Mouse (Mus musculus): Measurements from ENCODE around the gene Sipa1.

DNA sequence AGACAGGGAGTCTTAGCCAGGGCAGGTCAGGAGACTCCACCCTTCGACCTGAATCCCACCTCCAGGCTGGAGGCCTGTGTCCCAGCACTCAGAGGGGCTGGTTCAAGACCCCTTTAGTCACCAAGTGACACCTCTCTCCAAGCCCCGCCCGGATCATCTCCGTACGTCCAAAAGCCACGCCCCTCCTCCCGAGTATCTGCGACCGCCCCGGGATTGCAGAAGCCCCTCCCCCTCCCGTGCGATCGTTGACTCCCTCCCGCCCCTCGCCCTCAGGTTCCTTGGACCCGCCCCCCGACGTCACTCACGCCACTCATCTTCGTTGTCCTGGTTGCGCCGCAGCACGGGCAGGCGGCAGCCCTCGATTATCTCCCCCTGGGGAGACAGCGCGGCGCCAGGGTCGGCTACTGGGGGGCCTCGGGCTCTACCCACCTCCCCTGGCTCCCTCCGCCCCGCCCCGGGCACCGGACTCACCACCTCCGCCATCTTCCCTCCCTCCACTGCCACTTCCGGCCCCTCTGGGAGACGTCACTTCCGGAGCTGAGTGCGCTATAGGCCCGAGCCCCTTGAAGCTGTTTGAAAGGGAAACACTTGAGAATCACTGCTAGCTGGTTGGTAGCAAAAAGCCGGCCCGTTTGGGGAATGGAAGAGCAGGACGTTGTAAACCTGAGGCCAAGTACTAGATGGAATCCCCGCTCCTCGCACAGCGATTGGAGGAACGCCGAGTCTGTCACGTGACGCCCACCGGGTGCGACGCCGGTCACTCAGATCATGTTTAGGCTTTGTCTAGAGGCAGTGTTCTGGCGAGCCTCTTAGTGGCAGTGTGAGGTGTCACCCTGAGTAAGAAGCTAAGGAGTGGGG is 53.7 kb downstream of the Sipa1 start, which contains the start of gene Kat5:
- TF ChIP-seq POLR2A (IDR thresholded peaks at IDR 0.05; ENCODE audit: insufficient read depth, low read length): no peak
- no peak for TF ChIP-seq CTCF (IDR thresholded peaks at IDR 0.05; ENCODE audit: low read depth, low read length)
- no peak for TF ChIP-seq EP300 (IDR thresholded peaks at IDR 0.05; ENCODE audit: insufficient read depth, low read depth, low read length)
